Mouse (Mus musculus) testis, adult 10 weeks (tissue): ENCODE measurements around the gene 2310030G06Rik. TPM values are rescaled to one million over a fixed set of nuclear protein-coding genes. Genes with fewer than 3 reads are reported as not detected.

Source experiments
- polyA plus RNA-seq: library from polyadenylated mRNA; stranded (reverse); fragments of 350-450 nt; fragmentation: Illumina TruSeq; extraction: RNeasy Lipid Tissue Mini Kit (QIAGEN cat#74804); gene quantifications from one replicate; pipeline ENCODE4 v1.2.3, GENCODE M21; 2014; ENCODE audit warnings: low read depth, low replicate concordance

Gene 2310030G06Rik
- polyA plus RNA-seq: 2.8 TPM

DNA sequence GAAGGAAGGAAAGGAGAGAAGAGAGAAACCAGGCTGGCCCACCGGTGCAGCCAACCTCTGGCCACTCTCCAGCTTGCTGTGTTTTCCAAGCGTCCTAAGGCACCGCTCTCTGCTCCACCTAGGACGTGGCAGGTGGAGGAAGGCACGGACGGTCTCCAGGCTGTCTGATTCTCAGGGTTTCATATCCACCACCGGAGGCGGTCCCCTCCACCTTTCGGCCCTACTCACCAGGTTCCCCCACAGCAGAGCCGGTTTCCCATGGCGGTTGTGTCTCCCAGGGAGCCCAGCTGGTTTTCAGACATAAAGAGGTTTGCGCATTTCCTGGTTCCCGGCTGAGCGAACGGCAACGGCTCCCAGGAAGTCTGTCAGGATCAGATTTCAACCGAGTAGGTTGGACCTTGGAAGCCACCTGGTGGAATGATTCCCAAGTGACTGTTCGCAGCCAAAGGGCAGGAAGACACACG, at the start of gene 2310030G06Rik:
2310030G06Rik (minus strand) TSS at position 323 of the 464 bp plus-strand sequence.

DNA sequence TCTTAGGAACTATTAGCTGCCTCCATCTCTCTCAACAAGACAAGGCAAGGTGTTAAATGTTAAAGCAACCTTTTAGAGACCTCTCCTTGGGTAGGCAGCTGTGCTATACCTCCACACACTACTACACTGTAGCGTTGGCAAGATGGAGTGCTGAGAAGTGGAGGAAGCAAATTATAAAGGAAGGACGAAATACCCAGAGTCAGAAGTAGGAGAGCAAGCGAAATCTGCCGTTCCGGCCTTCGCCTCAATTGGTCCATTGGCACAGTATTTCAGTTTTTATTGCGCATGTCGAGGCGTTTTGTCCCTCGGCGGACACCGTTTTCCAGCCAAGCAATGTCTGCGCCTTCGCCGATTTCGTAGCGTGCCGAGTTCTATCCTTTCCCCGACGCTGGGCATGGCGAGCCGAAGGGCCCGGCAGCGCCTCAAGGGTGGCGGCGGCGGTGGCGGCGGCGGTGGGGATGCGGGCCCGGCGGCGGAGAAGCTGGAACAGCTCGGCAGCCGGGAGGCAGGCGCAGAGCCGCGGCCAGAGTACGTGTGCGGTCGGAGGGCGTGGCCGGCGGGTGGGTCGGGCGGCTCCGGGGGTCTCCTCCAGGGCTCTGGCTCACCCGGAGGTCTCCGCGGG, 28.8 kb upstream of the 2310030G06Rik start, which contains the start of the genes Alg9 and 1110032A03Rik:
Alg9 (plus strand) TSS at position 29 of the 622 bp plus-strand sequence.
1110032A03Rik (minus strand) TSS at position 530 of the 622 bp plus-strand sequence.

GRCm38 (mm10) chr9:50768107-50769002, 22.0 kb upstream of the 2310030G06Rik start, which contains the start of gene Fdxacb1:
Fdxacb1 (plus strand) TSS chr9:50768236.

DNA sequence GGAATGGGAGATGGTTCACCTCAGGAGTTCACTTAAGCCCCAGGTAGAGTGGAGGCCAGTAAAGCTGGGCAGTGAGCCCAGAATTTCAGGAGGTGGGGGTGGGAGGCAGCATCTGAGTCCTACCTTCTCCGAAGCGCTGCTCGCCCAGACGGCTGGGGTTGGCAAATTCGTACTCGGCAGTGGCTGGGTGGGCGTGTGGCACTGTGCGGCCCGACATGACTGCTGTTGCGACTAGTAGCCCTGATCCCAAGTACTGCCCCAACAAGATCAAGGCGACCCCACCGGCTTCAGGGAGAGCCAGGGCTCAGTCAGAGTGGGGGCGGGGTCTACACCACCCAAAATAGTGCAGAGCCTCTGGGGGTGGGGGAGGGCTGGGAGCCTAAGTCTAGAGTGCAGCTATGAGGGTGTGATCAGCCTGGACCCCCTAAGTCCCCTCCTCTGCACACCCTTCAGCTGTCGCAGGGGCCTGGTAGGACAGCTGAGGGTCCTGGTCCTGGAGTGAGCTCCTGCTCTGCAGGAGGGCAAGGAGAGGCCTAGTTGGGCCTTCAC, 5.8 kb upstream of the 2310030G06Rik start, which contains the start of gene Hspb2:
Hspb2 (minus strand) TSS at position 301 of the 549 bp plus-strand sequence.

GRCm38 (mm10) chr9:50751323-50751722, 5.0 kb upstream of the 2310030G06Rik start, which contains the start of gene Cryab:
Cryab (plus strand) TSS chr9:50751325.

DNA sequence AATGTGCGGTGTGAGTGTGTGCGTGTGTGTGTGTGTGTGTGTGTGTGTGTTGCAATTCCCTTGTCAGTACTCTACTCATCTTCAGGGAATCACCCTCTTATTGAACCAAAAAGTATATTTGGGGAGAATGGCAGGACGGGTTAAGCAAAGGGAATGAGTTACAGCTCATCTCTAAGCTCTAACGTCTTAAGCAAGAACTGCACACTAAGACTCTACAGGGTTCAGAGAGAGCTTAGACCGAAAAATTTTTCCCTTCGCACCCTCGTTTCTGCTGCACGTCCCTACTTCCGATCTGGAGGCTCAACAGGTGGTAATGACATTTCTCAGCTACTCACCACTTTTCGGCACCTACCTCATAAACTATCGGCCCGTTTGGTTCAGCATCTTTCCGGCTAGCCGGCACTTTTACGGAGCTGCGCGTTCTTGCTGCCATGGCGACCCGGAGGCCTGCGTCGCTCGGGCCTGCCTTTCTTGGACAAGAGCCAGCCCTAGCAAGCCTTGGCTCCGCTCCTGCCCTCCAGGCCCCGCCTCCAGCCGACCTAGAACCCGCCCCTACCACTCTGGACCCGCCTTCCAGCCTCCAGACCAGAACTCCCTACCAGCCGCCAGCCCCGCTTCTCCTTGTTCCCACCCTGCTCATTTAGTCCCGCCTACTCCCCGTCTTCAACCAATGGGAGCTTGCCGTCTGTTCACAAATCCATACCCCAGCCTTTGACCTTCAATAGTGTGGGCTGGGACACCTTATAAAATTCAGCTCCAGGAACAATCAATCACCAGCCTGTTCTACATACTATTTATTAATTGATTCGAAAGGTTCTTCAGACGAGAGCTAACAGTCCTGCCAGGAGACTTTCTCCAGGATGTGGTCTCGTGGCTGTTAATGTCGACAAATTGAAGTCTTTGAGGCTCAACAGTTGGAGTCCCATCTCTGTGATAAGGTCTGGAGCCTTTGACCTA, 7.1 kb downstream of the 2310030G06Rik start, which contains the start of gene Dixdc1:
Dixdc1 (minus strand) TSS at position 604 of the 957 bp plus-strand sequence.

Other genes with a start within 250 kb of the 2310030G06Rik start
- gene Pts, start 217.8 kb downstream of the 2310030G06Rik start, polyA plus RNA-seq: 24.8 TPM
- gene Il18, start 191.7 kb downstream of the 2310030G06Rik start, polyA plus RNA-seq: 7.0 TPM
- gene Bco2, start 191.4 kb downstream of the 2310030G06Rik start, polyA plus RNA-seq: 1.7 TPM
- gene Tex12, start 185.2 kb downstream of the 2310030G06Rik start, polyA plus RNA-seq: 102 TPM
- 60.8 TPM for gene Sdhd, start 142.7 kb downstream of the 2310030G06Rik start, polyA plus RNA-seq
- 229 TPM for gene Timm8b, start 142.6 kb downstream of the 2310030G06Rik start, polyA plus RNA-seq
- 122 TPM for gene Pih1d2, start 129.2 kb downstream of the 2310030G06Rik start, polyA plus RNA-seq
- gene Nkapd1, start 129.1 kb downstream of the 2310030G06Rik start, polyA plus RNA-seq: 58.4 TPM
- gene Dlat, start 86.8 kb downstream of the 2310030G06Rik start, polyA plus RNA-seq: 146 TPM
- 26.9 TPM for gene Dixdc1, start 7.0 kb downstream of the 2310030G06Rik start, polyA plus RNA-seq
- 0.59 TPM for gene Cryab, start 4.8 kb upstream of the 2310030G06Rik start, polyA plus RNA-seq
- gene Hspb2, start 5.8 kb upstream of the 2310030G06Rik start, polyA plus RNA-seq: not detected
- gene Fdxacb1, start 21.7 kb upstream of the 2310030G06Rik start, polyA plus RNA-seq: 6.0 TPM
- gene Alg9, start 28.5 kb upstream of the 2310030G06Rik start, polyA plus RNA-seq: 18.6 TPM
- 1,021 TPM for gene 1110032A03Rik, start 29.0 kb upstream of the 2310030G06Rik start, polyA plus RNA-seq
- gene Ppp2r1b, start 98.8 kb upstream of the 2310030G06Rik start, polyA plus RNA-seq: 126 TPM